Mouse (Mus musculus): ENCODE results near the gene Nectin2. TPM values are rescaled to one million over a fixed set of nuclear protein-coding genes. Genes with fewer than 3 reads are reported as not detected.
"Not testable (repeated sequence)": the region's sequence is repeated elsewhere in the genome, so short reads cannot be mapped to it uniquely, and the experiment has no call there.

The Nectin2 gene
- polyA plus RNA-seq, 1 experiment, result 27.1 TPM

GRCm38 (mm10) chr7:19792701-19793630, 42.7 kb upstream of the Nectin2 start:
- no peak for TF ChIP-seq TCF3 (IDR thresholded peaks at IDR 0.05; ENCODE audit: insufficient read length, low read depth)
- no peak for TF ChIP-seq MYOD1 (IDR thresholded peaks at IDR 0.05; ENCODE audit: control insufficient read depth in 1 of 3, insufficient read length in 2 of 3, low read depth in 2 of 3)
- no peak for TF ChIP-seq E2F4 (IDR thresholded peaks at IDR 0.05; ENCODE audit: insufficient read depth)
- no peak for TF ChIP-seq SRF (IDR thresholded peaks at IDR 0.05; ENCODE audit: control insufficient read depth, insufficient read length, low read depth)
- no peak for TF ChIP-seq TCF12 (IDR thresholded peaks at IDR 0.05; ENCODE audit: insufficient read depth, poor library complexity, severe bottlenecking)
- TF ChIP-seq USF1 (IDR thresholded peaks at IDR 0.05; ENCODE audit: low read depth), result no peak
- TF ChIP-seq MYOG (IDR thresholded peaks at IDR 0.05; ENCODE audit: control insufficient read depth in 1 of 3, insufficient read depth in 1 of 3, insufficient read length in 2 of 3, low read depth in 2 of 3), result no peak
- TF ChIP-seq MAX (IDR thresholded peaks at IDR 0.05; ENCODE audit: low read depth), result no peak
- no peak for TF ChIP-seq REST (IDR thresholded peaks at IDR 0.05; ENCODE audit: insufficient read depth, insufficient read length)
- TF ChIP-seq POLR2A (IDR thresholded peaks at IDR 0.05; ENCODE audit: insufficient read length, low read depth), result no peak
- no peak for TF ChIP-seq CEBPB (IDR thresholded peaks at IDR 0.05; ENCODE audit: insufficient read depth, poor library complexity, severe bottlenecking)
- TF ChIP-seq POLR2AphosphoS2 (IDR thresholded peaks at IDR 0.05; ENCODE audit: insufficient read length, low read depth), result no peak
- H3K36me3 ChIP-seq (ENCODE audit: control insufficient read depth, insufficient read depth), result no peaks in the 10 kb centered on the region
- H3K4me2 ChIP-seq (ENCODE audit: low read depth), result no peak overlapping the region
- no peaks in the 10 kb centered on the region for H3K79me2 ChIP-seq (ENCODE audit: control insufficient read depth, insufficient read depth)
- no peak overlapping the region for H3ac ChIP-seq (ENCODE audit: control insufficient read depth, insufficient read length)
- no peak overlapping the region for H3K4me3 ChIP-seq
- H3K27me3 ChIP-seq (ENCODE audit: control insufficient read depth, insufficient read depth, insufficient read length), result peaks cover 22% of the 10 kb centered on the region

- H3K36me3 ChIP-seq (ENCODE audit: control insufficient read depth, insufficient read depth); H3K4me2 ChIP-seq (ENCODE audit: low read depth); H3K79me2 ChIP-seq (ENCODE audit: control insufficient read depth, insufficient read depth); H3ac ChIP-seq (ENCODE audit: control insufficient read depth, insufficient read length); H3K4me3 ChIP-seq: not testable (repeated sequence)
- peaks cover 17% of the 10 kb centered on the region for H3K27me3 ChIP-seq (ENCODE audit: control insufficient read depth, insufficient read depth, insufficient read length)
Observed at GRCm38 (mm10) chr7:19791504-19791903, 41.2 kb upstream of the Nectin2 start.

- no peaks in the 10 kb centered on the region for H3K36me3 ChIP-seq (ENCODE audit: control insufficient read depth, insufficient read depth)
- peak overlapping the region; percentile 64 for H3K4me2 ChIP-seq (ENCODE audit: low read depth)
- H3K27me3 ChIP-seq (ENCODE audit: control insufficient read depth, insufficient read depth, insufficient read length), result peaks cover 6% of the 10 kb centered on the region
- no peaks in the 10 kb centered on the region for H3K79me2 ChIP-seq (ENCODE audit: control insufficient read depth, insufficient read depth)
- no peak overlapping the region for H3ac ChIP-seq (ENCODE audit: control insufficient read depth, insufficient read length)
- no peak overlapping the region for H3K4me3 ChIP-seq
- no peak for TF ChIP-seq POLR2AphosphoS2 (IDR thresholded peaks at IDR 0.05; ENCODE audit: insufficient read length, low read depth)
- TF ChIP-seq TCF3 (IDR thresholded peaks at IDR 0.05; ENCODE audit: insufficient read length, low read depth), result no peak
- no peak for TF ChIP-seq MYOD1 (IDR thresholded peaks at IDR 0.05; ENCODE audit: control insufficient read depth in 1 of 3, insufficient read length in 2 of 3, low read depth in 2 of 3)
- TF ChIP-seq E2F4 (IDR thresholded peaks at IDR 0.05; ENCODE audit: insufficient read depth), result no peak
- TF ChIP-seq SRF (IDR thresholded peaks at IDR 0.05; ENCODE audit: control insufficient read depth, insufficient read length, low read depth), result no peak
- TF ChIP-seq REST (IDR thresholded peaks at IDR 0.05; ENCODE audit: insufficient read depth, insufficient read length), result no peak
- TF ChIP-seq TCF12 (IDR thresholded peaks at IDR 0.05; ENCODE audit: insufficient read depth, poor library complexity, severe bottlenecking), result no peak
- no peak for TF ChIP-seq MAX (IDR thresholded peaks at IDR 0.05; ENCODE audit: low read depth)
- no peak for TF ChIP-seq POLR2A (IDR thresholded peaks at IDR 0.05; ENCODE audit: insufficient read length, low read depth)
- TF ChIP-seq USF1 (IDR thresholded peaks at IDR 0.05; ENCODE audit: low read depth), result no peak
- no peak for TF ChIP-seq CEBPB (IDR thresholded peaks at IDR 0.05; ENCODE audit: insufficient read depth, poor library complexity, severe bottlenecking)
Observed at GRCm38 (mm10) chr7:19789904-19790347, 39.6 kb upstream of the Nectin2 start.

GRCm38 (mm10) chr7:19785874-19786458, 35.7 kb upstream of the Nectin2 start:
- Histone ChIP-seq H3K79me2 (ENCODE audit: control insufficient read depth, insufficient read depth) (no peaks in the 10 kb centered on the region), H3K27me3 (ENCODE audit: control insufficient read depth, insufficient read depth, insufficient read length) (no peaks in the 10 kb centered on the region), H3K36me3 (ENCODE audit: control insufficient read depth, insufficient read depth) (no peaks in the 10 kb centered on the region), H3K4me3 (no peak overlapping the region), H3ac (ENCODE audit: control insufficient read depth, insufficient read length) (no peak overlapping the region), H3K4me2 (ENCODE audit: low read depth) (no peak overlapping the region)
- TF ChIP-seq MAX (IDR thresholded peaks at IDR 0.05; ENCODE audit: low read depth) (no peak), TCF12 (IDR thresholded peaks at IDR 0.05; ENCODE audit: insufficient read depth, poor library complexity, severe bottlenecking) (no peak), MYOD1 (IDR thresholded peaks at IDR 0.05; ENCODE audit: control insufficient read depth in 1 of 3, insufficient read length in 2 of 3, low read depth in 2 of 3) (peak in 2 of 3 experiments; percentile 72 to 78), TCF3 (IDR thresholded peaks at IDR 0.05; ENCODE audit: insufficient read length, low read depth) (peak; percentile 31), MYOG (IDR thresholded peaks at IDR 0.05; ENCODE audit: control insufficient read depth in 1 of 3, insufficient read depth in 1 of 3, insufficient read length in 2 of 3, low read depth in 2 of 3) (peak; percentile 5 to 88 (median 83)), REST (IDR thresholded peaks at IDR 0.05; ENCODE audit: insufficient read depth, insufficient read length) (no peak), E2F4 (IDR thresholded peaks at IDR 0.05; ENCODE audit: insufficient read depth) (no peak)
